Mouse (Mus musculus) lung, postnatal 0 days (tissue): Measurements from ENCODE around the gene Nom1.

ENCODE experiments used
- CTCF ChIP-seq: IDR thresholded peaks from 2 replicates; pipeline ENCODE4 v1.5.1; 2016; ENCODE audit warnings: antibody characterized with exemption, mild to moderate bottlenecking
- EP300 ChIP-seq: IDR thresholded peaks from 2 replicates; pipeline ENCODE4 v1.6.1; 2016; ENCODE audit warnings: antibody characterized with exemption, mild to moderate bottlenecking, control low read depth

DNA sequence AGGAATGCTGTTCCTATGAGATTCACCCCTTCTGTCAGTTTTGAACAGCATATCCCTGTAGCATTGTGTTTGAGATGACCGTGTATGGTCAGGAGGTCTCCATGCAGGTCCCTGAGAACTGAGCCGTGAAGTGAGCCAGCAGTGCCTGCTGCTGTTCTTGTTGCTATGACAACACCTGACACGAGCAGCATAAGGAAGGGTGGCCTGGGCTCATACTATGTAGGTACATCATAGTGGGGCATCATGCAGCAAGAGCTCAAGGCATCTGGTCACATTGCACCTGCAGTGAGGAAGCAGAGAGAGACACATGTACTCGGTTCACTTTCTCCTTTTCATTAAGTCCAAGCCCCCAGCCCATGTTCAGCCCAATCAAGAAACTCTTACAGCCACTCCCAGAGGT lies 17.9 kb downstream of the Nom1 start:
- TF ChIP-seq EP300, result no peak
- no peak for TF ChIP-seq CTCF
